Mouse (Mus musculus) ES-Bruce4 (cell line): ENCODE results near the gene Rere.

ENCODE experiments used
- CTCF ChIP-seq: IDR thresholded peaks from one replicate; pipeline ENCODE4 v1.8.1; 2011; ENCODE audit warnings: low read depth, low read length
- EP300 ChIP-seq: IDR thresholded peaks from 2 replicates; pipeline ENCODE4 v1.6.1; 2011; ENCODE audit warnings: low read depth, low read length; ENCODE audit not compliant: insufficient read depth

- TF ChIP-seq CTCF: no peak
- no peak for TF ChIP-seq EP300
Measured at GRCm38 (mm10) chr4:150373111-150374109, 92.0 kb downstream of the Rere start.
